Mouse (Mus musculus) leukemia stem cell, adult 10-12 weeks (primary cell): ENCODE results near the gene Gmip. TPM values are rescaled to one million over a fixed set of nuclear protein-coding genes. Genes with fewer than 3 reads are reported as not detected.

Experiments used
- polyA plus RNA-seq: library from polyadenylated mRNA; stranded (reverse); fragments of >175 nt; gene quantifications from 2 replicates; pipeline ENCODE4 v1.2.3, GENCODE M21; 2012; ENCODE audit warnings: low replicate concordance

Gene Gmip
- 27.8 and 54.2 TPM in 2 replicates for polyA plus RNA-seq

DNA sequence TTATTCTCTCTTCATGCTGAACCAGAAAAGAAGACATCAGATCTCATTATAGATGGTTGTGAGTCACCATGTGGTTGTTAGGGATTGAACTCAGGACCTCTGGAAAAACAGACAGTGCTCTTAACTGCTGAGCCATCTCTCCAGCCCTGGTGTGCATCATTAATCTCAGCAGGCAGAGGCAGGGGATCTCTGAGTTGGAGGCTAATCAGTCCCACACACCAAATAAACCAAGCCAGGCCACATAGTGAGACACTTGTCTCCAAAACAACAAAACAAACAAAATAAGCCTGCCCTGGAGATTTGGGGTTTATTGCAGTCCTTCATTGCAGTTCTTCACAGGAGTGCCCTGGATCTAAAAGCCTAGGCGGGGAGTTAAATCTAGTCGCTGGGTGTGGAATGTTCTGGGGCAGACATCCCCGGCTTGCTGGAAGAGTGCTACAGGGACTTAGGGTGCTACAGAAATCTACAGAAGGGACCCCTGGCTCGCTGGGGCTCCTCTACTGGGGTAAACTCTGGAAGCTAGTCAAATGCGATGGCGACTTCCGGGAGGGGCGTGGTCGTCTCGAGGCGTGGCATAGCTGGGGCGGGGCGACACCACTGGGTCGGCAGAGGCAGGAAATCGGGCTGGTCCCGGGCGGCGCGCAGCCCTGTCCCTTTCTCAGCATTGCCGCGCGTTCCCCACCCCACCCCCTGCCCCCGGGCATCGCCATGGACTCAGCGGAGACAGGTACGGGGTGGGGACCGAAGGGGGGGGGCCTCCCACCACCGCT, at the start of gene Gmip:
Gene Gmip, plus strand, starts transcription at position 586 of the 770 bp plus-strand sequence.

DNA sequence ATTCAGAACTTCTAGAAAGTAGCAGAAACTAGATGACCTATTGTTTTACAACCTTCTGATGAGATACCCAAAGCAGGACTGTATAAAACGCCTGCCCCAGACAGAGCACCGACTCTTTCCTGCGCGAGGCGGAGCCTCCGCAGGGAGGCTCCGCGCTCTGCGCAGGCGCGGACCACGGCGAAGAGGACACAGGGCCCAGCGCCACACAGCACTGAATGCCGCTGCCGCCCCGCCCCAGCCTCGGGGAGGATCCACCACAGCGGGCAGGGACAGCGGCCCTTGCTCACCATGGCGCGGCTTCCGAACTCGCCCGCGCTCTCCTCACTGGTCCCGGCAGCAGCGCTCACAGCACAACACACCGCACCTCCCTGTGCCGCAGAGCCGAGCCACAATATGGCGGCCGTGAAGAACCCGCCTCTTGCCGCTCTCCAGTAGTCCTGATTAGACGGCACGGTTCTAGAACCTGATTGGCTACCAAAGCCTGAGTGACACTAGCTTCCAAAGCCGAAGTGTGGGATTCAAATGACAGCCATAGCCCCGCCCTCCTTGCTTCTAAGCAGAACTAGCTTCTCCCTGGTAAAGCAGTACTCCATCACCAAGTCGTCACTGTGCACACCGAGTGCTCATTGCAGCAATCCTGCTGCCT, 33.9 kb upstream of the Gmip start, which contains the start of gene Gm20422:
Gene Gm20422, minus strand, starts transcription at position 384 of the 646 bp plus-strand sequence.

DNA sequence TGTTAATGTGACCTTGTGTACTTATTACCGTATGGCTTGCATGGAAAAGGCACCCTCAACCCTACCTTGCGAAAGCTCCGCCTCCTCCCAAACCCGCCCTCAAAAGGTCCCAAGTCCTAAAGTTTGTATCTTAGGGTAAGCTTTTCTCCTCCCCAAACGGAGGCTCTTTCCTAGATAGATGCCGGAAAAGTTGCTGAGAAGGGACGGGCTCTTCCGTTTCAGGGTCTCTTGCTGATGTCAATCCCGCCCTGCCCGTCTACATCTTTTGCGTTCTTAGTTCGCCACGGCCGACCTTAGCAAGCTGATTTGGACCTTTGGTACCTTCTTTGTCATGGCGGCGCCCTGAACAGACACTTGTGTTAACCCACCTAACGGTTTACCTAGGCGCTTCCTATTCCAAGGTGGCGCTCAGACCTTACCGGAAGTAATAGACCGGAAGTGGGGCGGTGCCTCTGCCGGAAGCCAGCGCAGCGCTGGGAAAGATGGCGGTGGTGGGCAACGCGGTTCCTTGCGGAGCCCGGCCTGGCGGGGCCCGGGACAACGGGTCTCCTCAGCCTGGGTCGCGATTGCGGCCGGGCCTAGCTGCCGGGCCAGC, 17.6 kb upstream of the Gmip start, which contains the start of the genes Atp13a1 and Zfp866:
Gene Atp13a1, plus strand, starts transcription at position 391 of the 595 bp plus-strand sequence.
Gene Zfp866, minus strand, starts transcription at position 406 of the 595 bp plus-strand sequence.

DNA sequence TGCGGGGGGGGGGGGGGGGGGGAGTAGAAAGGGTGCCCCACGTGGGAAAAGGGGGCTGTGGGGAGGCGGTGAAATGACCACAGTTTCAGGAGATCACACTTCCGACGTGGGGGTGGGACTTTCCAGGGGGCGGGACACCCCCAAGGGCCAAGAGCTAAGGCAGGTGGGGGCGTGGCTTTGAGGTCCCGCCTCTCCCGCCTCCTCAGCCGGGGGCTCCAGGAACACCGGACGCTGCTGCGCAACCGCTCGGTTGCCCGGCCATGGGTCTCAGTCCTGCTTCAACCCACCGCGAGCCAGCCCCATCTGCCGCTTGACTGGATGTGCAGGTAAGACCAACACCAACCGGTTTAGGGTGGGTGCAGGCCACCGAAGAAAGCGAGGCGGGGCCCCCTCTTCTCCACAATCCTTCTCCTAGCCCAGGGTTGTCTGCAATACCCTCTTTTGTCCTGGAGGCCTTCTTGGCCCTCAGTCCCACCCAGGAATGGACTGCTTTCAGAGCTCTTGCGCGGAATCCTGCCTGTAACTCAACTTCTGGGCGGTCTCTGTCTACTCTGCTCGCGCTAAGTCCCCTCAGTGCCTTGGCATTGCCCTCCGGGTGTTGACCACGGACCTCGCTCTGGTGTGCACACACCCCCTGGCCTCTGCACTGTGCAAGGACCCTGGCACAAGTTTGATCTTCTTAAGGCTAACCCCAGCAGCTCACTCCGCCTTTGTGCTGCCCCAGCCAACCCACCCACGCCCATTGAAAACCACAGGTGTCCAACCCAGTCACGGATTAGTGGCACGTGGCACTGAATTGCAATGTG, 14.1 kb downstream of the Gmip start, which contains the start of gene Lpar2:
Gene Lpar2, plus strand, starts transcription at position 44 of the 806 bp plus-strand sequence.

DNA sequence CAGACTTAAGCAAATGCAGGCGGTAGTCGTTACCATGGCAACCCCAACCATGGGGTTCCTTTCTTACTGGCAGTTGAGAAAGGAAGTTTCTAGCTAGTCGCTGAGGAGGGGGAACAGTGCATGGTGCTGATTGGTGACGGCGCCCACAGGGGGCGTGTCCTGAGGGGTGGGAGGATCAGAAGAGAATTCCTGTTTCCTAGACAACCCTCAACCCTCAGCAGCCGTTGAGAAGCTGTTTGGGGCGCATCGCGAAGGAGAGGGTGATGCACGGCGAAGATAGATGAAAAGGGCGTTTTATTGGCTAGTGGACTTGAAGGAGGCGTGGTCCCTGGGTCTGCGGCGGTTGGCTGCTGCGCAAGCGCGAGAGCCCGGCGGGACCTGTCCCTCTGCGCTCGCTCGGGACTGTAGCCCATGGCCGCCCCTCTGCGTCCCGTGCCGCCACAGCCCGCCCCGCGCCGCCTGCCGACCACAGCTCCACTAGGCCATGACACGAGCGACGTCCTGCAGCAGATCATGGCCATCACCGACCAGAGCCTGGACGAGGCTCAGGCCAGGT, 23.9 kb downstream of the Gmip start, which contains the start of gene Pbx4:
Gene Pbx4, plus strand, starts transcription at position 194 of the 556 bp plus-strand sequence.

Other genes with a start within 250 kb of the Gmip start
- gene Zfp868, start 183.1 kb upstream of the Gmip start, polyA plus RNA-seq, result 0.45 and 0.89 TPM in 2 replicates
- 0.05 TPM in 1 of 2 replicates, not detected in the other for gene Zfp964, start 154.2 kb upstream of the Gmip start, polyA plus RNA-seq
- gene Zfp869, start 98.0 kb upstream of the Gmip start, polyA plus RNA-seq, result 1.1 TPM in 1 of 2 replicates, not detected in the other
- gene Zfp963, start 58.7 kb upstream of the Gmip start, polyA plus RNA-seq, result 0.51 and 0.63 TPM in 2 replicates
- gene Gm20422, start 33.8 kb upstream of the Gmip start, polyA plus RNA-seq, result not detected in 2 replicates
- gene Atp13a1, start 17.5 kb upstream of the Gmip start, polyA plus RNA-seq, result 59.4 and 80.6 TPM in 2 replicates
- 0.55 and 3.2 TPM in 2 replicates for gene Zfp866, start 17.5 kb upstream of the Gmip start, polyA plus RNA-seq
- 0.12 and 0.23 TPM in 2 replicates for gene Lpar2, start 13.8 kb downstream of the Gmip start, polyA plus RNA-seq
- 4.8 and 10.7 TPM in 2 replicates for gene Pbx4, start 23.8 kb downstream of the Gmip start, polyA plus RNA-seq
- 0.13 and 0.27 TPM in 2 replicates for gene Cilp2, start 79.0 kb downstream of the Gmip start, polyA plus RNA-seq
- 2.6 and 3.2 TPM in 2 replicates for gene Tssk6, start 93.5 kb downstream of the Gmip start, polyA plus RNA-seq
- 57.7 and 73.4 TPM in 2 replicates for gene Ndufa13, start 93.9 kb downstream of the Gmip start, polyA plus RNA-seq
- 0.77 and 2.5 TPM in 2 replicates for gene Yjefn3, start 94.0 kb downstream of the Gmip start, polyA plus RNA-seq
- gene Gatad2a, start 187.7 kb downstream of the Gmip start, polyA plus RNA-seq, result 38.6 and 137 TPM in 2 replicates
- 51.9 and 82.1 TPM in 2 replicates for gene Mau2, start 234.1 kb downstream of the Gmip start, polyA plus RNA-seq
- gene Sugp1, start 234.1 kb downstream of the Gmip start, polyA plus RNA-seq, result 46.3 and 66.4 TPM in 2 replicates